Mouse (Mus musculus) liver, postnatal 0 days (tissue): ENCODE measurements around the gene Blm. TPM values are rescaled to one million over a fixed set of nuclear protein-coding genes. Genes with fewer than 3 reads are reported as not detected.
A peak's percentile ranks its signal among the peaks of the same experiment; 100 is the strongest.

Source experiments
- ATAC-seq: fragments of 200-750 bp; cut with Nextera tagmentation; 2 replicates; pipeline ENCODE4 v1.8.0; 2017; ENCODE audit warnings: mild to moderate bottlenecking, moderate library complexity
- DNase-seq: peaks from one replicate; pipeline ENCODE4 v3.0.0-alpha.2; 2016
- H3K27ac ChIP-seq: fragments of 300-500 bp; sonication (generic); 2 replicates; pipeline ENCODE4 v1.5.1; 2014; ENCODE audit warnings: antibody characterized with exemption, moderate library complexity, mild to moderate bottlenecking, low read depth
- H3K27me3 ChIP-seq: fragments of 300-500 bp; sonication (generic); 2 replicates; pipeline ENCODE4 v1.6.1; 2014; ENCODE audit warnings: low read length, control low read depth, mixed read lengths; ENCODE audit not compliant: insufficient read depth
- H3K36me3 ChIP-seq: fragments of 300-500 bp; sonication (generic); replicated peaks from 2 replicates; pipeline ENCODE4 v1.6.1; 2014; ENCODE audit warnings: mild to moderate bottlenecking, control low read depth, low read length, moderate library complexity, mixed read lengths; ENCODE audit not compliant: insufficient read depth
- H3K4me1 ChIP-seq: fragments of 300-500 bp; sonication (generic); 2 replicates; pipeline ENCODE4 v1.6.1; 2014; ENCODE audit warnings: antibody characterized with exemption, mild to moderate bottlenecking, control low read depth; ENCODE audit not compliant: insufficient read depth
- H3K4me2 ChIP-seq: fragments of 300-500 bp; sonication (generic); 2 replicates; pipeline ENCODE4 v1.6.1; 2014; ENCODE audit warnings: low read depth, mild to moderate bottlenecking, low read length, moderate library complexity, mixed read lengths
- H3K4me3 ChIP-seq: fragments of 300-500 bp; sonication (generic); 2 replicates; pipeline ENCODE4 v1.5.1; 2014; ENCODE audit warnings: low read depth, low read length
- H3K9ac ChIP-seq: fragments of 300-500 bp; sonication (generic); replicated peaks from 2 replicates; pipeline ENCODE4 v1.6.1; 2014; ENCODE audit warnings: mild to moderate bottlenecking, moderate library complexity
- H3K9me3 ChIP-seq: fragments of 300-500 bp; sonication (generic); 2 replicates; pipeline ENCODE4 v1.6.1; 2016; ENCODE audit warnings: mild to moderate bottlenecking, control low read depth, low read length, mixed read lengths
- CTCF ChIP-seq: sonication (generic); IDR thresholded peaks from 2 replicates; pipeline ENCODE4 v1.5.1; 2016; ENCODE audit warnings: antibody characterized with exemption, low read depth
- EP300 ChIP-seq: IDR thresholded peaks from 2 replicates; pipeline ENCODE4 v1.6.1; 2016; ENCODE audit warnings: antibody characterized with exemption, low read depth, mild to moderate bottlenecking
- WGBS: fragments of 180-500 bp; shearing (Covaris S2); extraction: QIAGEN DNeasy Blood & Tissue Kit; methylation state at CpG from one replicate; pipeline ENCODE4 v1.1.7; 2014; ENCODE audit not compliant: insufficient replicate concordance; 5-methylcytosine and 5-hydroxymethylcytosine counted together
- polyA plus RNA-seq: library from polyadenylated mRNA; unstranded; fragments of >200 nt; fragmentation: Nextera tagmentation; extraction: Ambion mirVana; gene quantifications from 2 replicates; pipeline ENCODE4 v1.2.1, GENCODE M21; 2015

Blm gene
- polyA plus RNA-seq, 1 experiment from 2014 or later, result 11.8 TPM

GRCm38 (mm10) chr7:80445492-80445891, 89.4 kb downstream of the Blm start:
- Histone ChIP-seq H3K27ac (peak overlapping the region; percentile 79), H3K9me3 (no peaks in the 10 kb centered on the region), H3K4me2 (peak overlapping the region; percentile 49), H3K27me3 (no peaks in the 10 kb centered on the region), H3K9ac (peak overlapping the region; percentile 31; the same call in 1 of the 2 replicates), H3K4me1 (peaks cover 49% of the 10 kb centered on the region), H3K4me3 (no peak overlapping the region), H3K36me3 (no peaks in the 10 kb centered on the region)
- ATAC-seq (peak; percentile 74), DNase-seq (peak; percentile 71)
- TF ChIP-seq EP300 (peak; percentile 79; the same call in 1 of the 2 replicates), CTCF (no peak)
- 40% methylated on average over 6 of the region's 6 CpGs for WGBS

DNA sequence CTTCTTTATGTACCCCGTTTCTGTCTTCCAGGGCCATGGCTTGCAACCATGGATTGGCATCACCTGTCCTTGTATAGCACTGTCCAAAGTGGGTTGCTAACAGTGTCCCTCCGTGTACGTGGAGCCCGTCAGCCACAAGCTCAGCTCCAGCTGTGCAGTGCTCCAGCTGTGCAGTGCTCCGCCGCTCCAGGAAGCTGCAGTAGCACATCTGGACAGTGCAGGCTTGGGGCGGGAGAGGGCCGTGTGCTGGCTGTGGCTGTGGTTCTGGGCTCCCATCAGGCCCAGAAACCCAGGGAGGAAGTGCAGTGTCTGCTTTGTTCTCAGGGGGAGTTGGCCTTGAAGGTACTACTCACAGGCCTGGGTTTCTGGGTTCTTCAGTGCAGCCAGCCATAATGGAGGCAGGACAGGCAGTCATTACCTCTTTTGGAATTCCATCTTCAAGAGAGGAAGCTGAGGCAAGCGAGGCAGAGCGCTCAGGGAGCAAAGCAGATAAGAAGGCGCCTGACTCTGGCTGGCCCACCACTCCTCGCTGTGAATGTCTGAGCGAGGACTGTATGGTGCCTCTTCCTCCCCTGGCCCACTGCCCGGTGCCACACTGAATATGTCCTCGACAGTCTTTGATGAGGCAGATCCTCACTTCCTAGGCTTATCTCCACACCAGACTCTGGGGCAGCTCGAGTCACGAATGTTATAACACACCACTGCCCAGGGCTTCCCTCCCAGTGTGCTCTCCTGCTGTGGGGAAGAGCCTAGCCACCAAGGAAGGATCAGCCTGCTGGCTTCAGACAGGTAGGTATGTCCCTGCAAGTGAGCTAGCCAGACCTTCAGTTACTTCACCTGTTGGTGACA, 90.3 kb downstream of the Blm start:
- Histone ChIP-seq H3K9me3 (no peaks in the 10 kb centered on the region), H3K27ac (peak overlapping the region; percentile 79), H3K4me1 (peaks cover 40% of the 10 kb centered on the region), H3K36me3 (no peaks in the 10 kb centered on the region), H3K4me2 (peak overlapping the region; percentile 49), H3K27me3 (no peaks in the 10 kb centered on the region), H3K4me3 (no peak overlapping the region), H3K9ac (peak overlapping the region; percentile 31; the same call in 1 of the 2 replicates)
- no peak for DNase-seq
- ATAC-seq, result peak; percentile 41
- 37% methylated on average over 17 of the region's 17 CpGs for WGBS
- no peak for TF ChIP-seq EP300

DNA sequence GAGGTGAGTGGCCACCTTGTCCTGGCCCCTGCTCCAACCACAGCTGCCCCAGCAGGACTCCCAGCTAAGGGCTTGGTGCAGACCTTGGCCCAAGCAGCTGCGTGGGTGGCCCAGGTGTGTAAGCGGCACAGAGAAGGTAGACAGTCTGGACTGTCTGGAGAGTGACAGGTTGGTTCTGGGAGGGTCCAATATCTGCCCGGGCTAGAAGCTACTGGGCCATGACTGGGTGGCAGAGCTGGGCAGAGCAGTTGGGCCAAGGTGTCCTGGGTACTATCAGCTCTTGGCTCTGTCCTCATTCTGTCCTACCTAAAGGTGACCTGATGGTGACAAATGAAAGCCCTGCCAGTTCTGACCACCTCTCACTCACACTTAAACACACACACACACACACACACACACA, 91.8 kb downstream of the Blm start:
- Histone ChIP-seq H3K9me3 (no peaks in the 10 kb centered on the region), H3K36me3 (no peaks in the 10 kb centered on the region), H3K4me1 (peaks cover 44% of the 10 kb centered on the region), H3K27me3 (no peaks in the 10 kb centered on the region), H3K27ac (no peak overlapping the region), H3K4me3 (no peak overlapping the region), H3K9ac (no peak overlapping the region), H3K4me2 (no peak overlapping the region)
- whole genome bisulfite sequencing, result 74% methylated on average over 3 of the region's 3 CpGs
- no peak for ATAC-seq
- DNase-seq, result no peak
- no peak for TF ChIP-seq EP300
- no peak for TF ChIP-seq CTCF

- TF ChIP-seq EP300 (no peak), CTCF (no peak)
- DNase-seq, result no peak
- WGBS, result 80% methylated on average over 11 of the region's 11 CpGs
- Histone ChIP-seq H3K27me3 (no peaks in the 10 kb centered on the region), H3K4me3 (no peak overlapping the region), H3K4me2 (no peak overlapping the region), H3K9me3 (no peaks in the 10 kb centered on the region), H3K27ac (no peak overlapping the region), H3K36me3 (no peaks in the 10 kb centered on the region), H3K9ac (no peak overlapping the region), H3K4me1 (peaks cover 43% of the 10 kb centered on the region)
- no peak for ATAC-seq
Observed at GRCm38 (mm10) chr7:80441986-80442904, 92.7 kb downstream of the Blm start.

DNA sequence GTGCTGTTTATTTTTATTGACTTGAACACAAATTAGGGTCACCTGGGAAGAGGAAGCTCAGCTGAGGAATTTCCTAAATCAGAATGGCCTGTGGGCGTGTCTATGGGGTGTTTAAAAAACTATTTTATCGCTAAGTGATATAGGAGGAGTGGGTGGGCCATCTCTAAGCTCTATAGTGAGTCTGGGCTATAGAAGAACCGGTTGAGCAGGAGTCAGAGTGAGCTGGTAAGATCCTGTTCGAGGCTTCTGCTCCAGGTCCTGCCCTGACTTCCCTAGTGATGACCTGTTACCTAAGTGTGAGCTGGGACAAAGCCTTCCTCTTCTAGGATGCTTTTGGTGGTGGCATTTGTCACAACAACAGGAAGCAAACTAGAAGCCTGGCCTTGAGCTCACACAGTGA, 94.2 kb downstream of the Blm start:
- Histone ChIP-seq H3K4me2 (no peak overlapping the region), H3K9ac (no peak overlapping the region), H3K27ac (no peak overlapping the region), H3K27me3 (no peaks in the 10 kb centered on the region), H3K4me3 (no peak overlapping the region), H3K36me3 (no peaks in the 10 kb centered on the region), H3K9me3 (no peaks in the 10 kb centered on the region), H3K4me1 (peaks cover 27% of the 10 kb centered on the region)
- DNase-seq (no peak), ATAC-seq (no peak)
- TF ChIP-seq CTCF (no peak), EP300 (no peak)
- 62% methylated on average over 4 of the region's 4 CpGs for WGBS
